Mouse (Mus musculus) adrenal gland (tissue): ENCODE results near the gene Nuak1.

Experiments used
- intact Hi-C: fragments of 180-260 bp; cut with DNase I; formaldehyde crosslinking; loops from one replicate; pipeline ENCODE4 v1.15.1; 2025

Gene Nuak1

GRCm38 (mm10) chr10:84449733-84450132, 9.3 kb upstream of the Nuak1 start:
- intact Hi-C loops, result loop anchor here (1.0 to 10.0 kb wide), 3 partner anchors 427 to 630 kb away; no protein-coding TSS in a partner anchor

DNA sequence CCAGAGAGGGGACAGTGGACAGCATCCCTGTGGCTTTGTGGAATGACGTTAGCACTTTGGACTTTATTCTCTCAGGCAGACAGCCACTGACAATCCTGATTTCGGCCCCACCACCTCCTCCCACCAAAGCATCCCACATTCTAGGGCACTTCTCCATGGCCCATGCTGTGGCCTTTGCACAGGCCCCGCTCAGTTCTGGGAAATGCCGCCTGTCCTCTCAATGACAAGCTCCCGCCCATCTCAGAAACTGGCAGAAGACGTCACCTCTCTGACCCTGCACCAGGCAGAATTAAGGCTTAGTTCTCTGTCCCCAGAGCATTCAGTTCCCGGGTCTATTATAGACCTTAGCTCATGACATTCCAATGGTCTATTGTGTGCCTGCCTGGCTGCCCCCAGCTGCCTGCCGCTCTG, 7.0 kb upstream of the Nuak1 start:
- intact Hi-C loops, result loop anchor here (10.0 kb wide), 1 partner anchor 513 kb away; no protein-coding TSS in a partner anchor

- intact Hi-C loops, result loop anchor here (10.0 kb wide), 1 partner anchor 512 kb away; no protein-coding TSS in a partner anchor
Observed at GRCm38 (mm10) chr10:84446661-84447060, 6.3 kb upstream of the Nuak1 start.

GRCm38 (mm10) chr10:84444396-84444795, 4.0 kb upstream of the Nuak1 start:
- intact Hi-C loops, result loop anchor here (10.0 kb wide), 1 partner anchor 510 kb away; no protein-coding TSS in a partner anchor

DNA sequence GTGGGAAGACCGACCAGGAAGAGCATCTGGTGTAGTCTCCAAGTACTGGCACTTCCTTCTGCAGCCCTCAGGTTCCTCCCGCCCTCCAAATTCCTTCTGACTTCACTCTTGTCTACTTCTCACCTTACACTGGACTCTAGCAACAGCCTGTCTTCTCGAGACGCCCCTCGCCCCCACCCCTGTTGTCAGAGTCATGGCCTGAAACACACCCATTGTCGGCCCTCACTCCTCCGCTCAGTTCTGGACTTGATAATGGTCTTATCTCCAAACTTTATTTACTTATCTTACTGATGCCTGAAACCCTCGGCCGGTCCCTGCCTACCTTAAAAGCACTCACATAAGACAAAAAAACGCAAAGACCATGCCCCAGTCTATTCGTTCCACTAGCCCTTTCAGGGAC, 1.4 kb upstream of the Nuak1 start:
- intact Hi-C loops, result loop anchor here (10.0 kb wide), 1 partner anchor 507 kb away; no protein-coding TSS in a partner anchor

DNA sequence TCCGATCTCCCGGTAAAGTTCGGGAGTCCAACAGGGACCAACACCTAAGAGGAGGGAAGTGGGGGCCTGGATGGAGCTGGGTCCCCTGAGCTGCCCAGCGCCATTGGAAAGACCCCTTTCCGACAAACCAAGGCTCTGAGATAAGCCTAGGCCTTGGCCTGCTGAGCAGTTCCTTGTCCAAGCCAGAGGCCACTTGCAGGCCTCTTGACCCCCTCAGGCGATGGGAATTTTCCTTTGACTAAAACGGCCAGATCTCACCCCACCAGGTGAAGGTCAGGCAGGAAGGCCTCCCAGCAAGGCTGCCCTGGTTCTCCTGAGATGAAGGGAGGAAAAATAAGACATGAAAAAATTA, 1.0 kb upstream of the Nuak1 start:
- intact Hi-C loops, result loop anchor here (10.0 kb wide), 1 partner anchor 507 kb away; no protein-coding TSS in a partner anchor

- intact Hi-C loops, result loop anchor here (10.0 kb wide), 1 partner anchor 505 kb away; no protein-coding TSS in a partner anchor
Observed at GRCm38 (mm10) chr10:84440181-84440540, 236 bp downstream of the Nuak1 start.

GRCm38 (mm10) chr10:84439228-84439596, 1.2 kb downstream of the Nuak1 start:
- intact Hi-C loops, result loop anchor here (5.0 to 10.0 kb wide), 3 partner anchors 47 to 417 kb away; no protein-coding TSS in a partner anchor

DNA sequence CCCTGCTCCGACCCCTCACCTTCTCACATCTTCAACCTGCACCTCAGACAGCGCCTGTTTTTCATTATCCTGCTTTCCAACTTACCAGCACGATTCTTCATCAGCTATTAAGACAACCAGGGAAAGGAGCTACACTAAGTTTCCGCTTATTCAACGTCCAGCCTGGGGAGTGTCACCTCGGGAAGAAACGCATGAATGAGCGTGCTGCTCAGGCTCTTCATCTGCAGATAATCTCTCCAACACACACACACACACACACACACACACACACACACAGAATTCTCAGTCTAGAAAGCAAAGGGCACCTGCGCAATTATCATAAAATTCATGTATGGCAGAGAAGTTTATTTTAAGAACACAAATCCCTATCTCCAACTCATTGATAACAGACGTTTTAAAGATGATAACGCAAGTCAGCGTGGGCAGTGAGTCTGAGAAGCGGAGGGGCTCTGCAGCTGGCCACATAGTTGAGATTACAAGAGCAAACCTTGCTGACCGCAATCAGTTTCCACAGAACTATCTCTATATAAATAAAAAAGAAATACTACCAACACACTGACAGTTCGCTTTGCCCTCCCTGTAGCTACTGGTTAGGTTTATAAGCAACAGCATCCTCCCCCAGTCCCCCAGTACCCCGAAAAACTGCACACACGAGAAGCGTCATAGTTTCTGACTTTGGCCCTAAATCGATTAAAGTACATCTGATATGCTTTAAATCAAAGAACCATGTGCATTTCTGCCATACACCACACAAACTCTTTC, 1.8 kb downstream of the Nuak1 start:
- intact Hi-C loops, result loop anchor here (5.0 to 10.0 kb wide), 3 partner anchors 46 to 416 kb away; no protein-coding TSS in a partner anchor

DNA sequence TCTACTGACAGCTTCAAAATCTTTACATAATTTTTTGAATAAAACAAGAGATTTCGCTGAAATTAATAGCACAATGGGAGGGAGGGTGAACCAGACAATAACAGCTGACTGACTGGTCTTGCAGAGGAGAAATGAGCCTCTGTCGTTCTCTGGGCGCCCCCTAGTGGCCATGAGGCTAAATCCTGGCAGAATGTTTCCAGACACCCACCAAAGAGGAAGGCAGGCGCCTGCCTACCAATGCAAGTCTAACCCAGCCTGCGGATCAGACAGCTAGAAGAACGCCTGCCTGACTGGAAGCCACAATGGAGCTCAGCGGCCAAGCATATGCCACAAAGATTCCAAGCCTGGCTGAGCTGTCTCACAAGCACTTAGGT, 2.4 kb downstream of the Nuak1 start:
- intact Hi-C loops, result loop anchor here (5.0 to 10.0 kb wide), 3 partner anchors 46 to 416 kb away; no protein-coding TSS in a partner anchor

GRCm38 (mm10) chr10:84437166-84438048, 3.0 kb downstream of the Nuak1 start:
- intact Hi-C loops, result loop anchor here (5.0 to 10.0 kb wide), 3 partner anchors 45 to 415 kb away; no protein-coding TSS in a partner anchor

- intact Hi-C loops, result loop anchor here (5.0 to 10.0 kb wide), 3 partner anchors 44 to 414 kb away; no protein-coding TSS in a partner anchor
Observed at GRCm38 (mm10) chr10:84435930-84436329, 4.5 kb downstream of the Nuak1 start.

GRCm38 (mm10) chr10:84433193-84433801, 7.1 kb downstream of the Nuak1 start:
- intact Hi-C loops, result loop anchor here (10.0 kb wide), 1 partner anchor 268 kb away; no protein-coding TSS in a partner anchor

DNA sequence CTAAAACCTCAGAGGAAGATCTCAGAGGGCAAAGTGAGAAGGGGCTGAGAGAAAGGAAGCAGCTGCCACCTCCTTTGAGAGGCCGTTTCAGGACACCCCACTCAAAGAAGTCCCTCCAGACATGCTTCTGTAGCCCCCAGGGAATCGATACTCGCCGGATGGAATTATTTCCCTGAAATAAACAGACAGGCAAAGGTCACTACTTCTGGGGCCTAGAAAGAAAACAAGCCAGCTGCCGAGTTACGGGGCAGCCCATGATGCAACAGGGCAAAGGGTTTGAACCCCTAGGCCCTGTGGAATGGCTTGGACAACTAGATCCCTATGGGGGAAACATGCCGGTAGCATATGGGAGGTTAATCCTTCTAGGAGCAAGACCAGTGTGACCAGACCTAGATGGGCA, 16.0 kb downstream of the Nuak1 start:
- intact Hi-C loops, result no loop called here

GRCm38 (mm10) chr10:84423903-84424302, 16.5 kb downstream of the Nuak1 start:
- intact Hi-C loops, result no loop called here

- intact Hi-C loops, result no loop called here
Observed at GRCm38 (mm10) chr10:84420589-84420988, 19.8 kb downstream of the Nuak1 start.

DNA sequence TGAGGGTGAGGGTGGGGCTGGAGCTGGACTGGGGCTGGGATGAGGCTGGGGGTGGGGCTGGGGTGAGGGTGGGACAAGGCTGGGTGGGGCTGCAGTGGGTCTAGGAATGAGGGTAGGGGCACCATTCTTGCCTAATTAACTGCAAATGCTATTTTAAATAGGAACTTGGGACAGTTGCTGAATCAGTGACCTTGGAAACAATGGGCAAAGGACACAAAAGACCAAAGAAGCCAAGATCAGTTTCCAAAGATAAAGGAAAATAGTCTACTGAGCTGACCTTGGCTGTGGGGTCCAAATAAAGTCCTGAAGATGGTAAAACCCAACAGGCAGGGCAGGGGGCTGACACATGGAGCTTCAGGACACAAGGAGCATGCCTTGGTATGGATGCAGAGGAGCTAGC, 22.0 kb downstream of the Nuak1 start:
- intact Hi-C loops, result no loop called here

DNA sequence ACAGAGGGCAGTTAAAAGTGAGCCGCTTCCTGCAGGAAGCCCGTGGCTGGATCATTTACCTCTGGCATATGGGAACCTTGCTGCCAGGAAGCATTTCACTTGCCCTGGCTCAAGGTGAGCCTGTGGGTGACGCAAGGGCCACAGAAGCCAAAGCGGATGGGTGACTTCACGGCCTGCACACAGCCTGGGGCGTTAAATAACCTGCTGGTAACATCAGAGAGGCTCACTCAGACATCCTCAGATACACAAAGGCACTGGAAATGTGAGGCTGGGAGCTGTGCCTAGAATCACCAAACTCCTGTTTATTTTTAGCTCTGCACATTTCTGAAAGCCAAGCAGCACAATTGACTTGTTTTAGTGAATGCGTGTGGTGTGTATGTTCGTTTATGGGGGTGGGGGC, 23.6 kb downstream of the Nuak1 start:
- intact Hi-C loops, result no loop called here

DNA sequence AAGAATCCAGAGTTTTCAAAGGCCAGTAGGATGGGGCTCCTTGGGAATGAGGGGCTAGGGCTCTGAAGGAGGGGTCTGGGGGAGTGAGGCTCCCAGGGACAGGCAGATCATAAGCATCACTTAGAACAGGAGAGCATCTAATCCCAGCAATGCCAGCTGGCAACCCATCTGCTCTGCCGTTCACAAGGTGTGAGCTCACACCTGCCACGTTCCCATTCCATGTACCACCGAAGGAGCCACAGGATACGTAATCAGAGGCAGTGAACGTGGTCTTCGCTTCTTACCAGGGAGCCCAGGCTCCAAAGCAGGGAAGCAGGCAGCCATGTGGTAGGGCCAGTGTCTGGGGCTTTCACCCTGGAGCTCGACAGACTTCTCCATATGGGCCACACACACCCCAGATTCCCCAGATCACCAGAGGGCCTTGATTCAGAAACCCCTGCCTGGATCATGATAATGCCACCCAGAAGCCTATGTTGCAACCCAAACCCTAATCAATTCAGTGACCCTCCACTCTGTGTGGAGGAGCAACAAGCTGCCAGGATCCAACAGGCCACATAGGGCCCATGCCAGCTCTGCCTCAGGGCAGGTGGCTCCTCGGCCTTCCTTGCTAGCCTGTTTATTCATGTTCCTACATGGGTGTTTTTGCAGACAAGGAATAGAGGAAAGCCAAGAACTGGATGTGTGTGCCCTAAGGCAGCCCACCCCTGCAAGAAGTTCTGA, 25.3 kb downstream of the Nuak1 start:
- intact Hi-C loops, result no loop called here

DNA sequence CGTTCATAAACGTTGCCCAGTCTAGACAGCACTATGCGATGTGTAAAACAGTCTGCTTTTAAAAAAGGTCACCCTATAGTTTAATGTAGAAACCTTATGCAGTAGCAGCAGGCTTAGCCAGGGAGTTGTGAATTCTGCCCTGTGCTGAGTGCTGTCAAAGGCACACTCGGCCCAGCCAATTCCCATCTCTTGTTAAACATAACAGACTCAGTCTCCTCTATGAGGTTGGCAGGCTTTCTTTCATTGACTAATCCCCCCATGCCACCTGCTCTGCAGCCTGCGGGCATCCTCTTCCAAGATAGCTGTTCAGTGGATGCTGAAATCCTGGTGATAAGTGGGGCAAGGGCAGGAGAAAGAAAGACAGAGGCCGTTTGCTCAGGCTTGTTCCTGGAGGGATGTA, 27.1 kb downstream of the Nuak1 start:
- intact Hi-C loops, result no loop called here
